8 mouse cellular contexts compared by ENCODE assay signal in genomic region chr2:166399140-166399830, GRCm38 (mm10).
DNase-seq lines count a peak whose midpoint lies in the region; ATAC-seq and TF ChIP-seq lines count a peak whose summit lies in the region.

No protein-coding gene starts in this region.

- H3K36me3 ChIP-seq in neural tube, embryonic 12.5 days, result no peaks in the 10 kb centered on the region
- no peaks in the 10 kb centered on the region for H3K36me3 ChIP-seq in neural tube, embryonic 15.5 days
- no peaks in the 10 kb centered on the region for H3K36me3 ChIP-seq in embryonic facial prominence, embryonic 10.5 days (replicated peaks)
- H3K36me3 ChIP-seq in intestine, embryonic 15.5 days, result no peaks in the 10 kb centered on the region
- no peaks in the 10 kb centered on the region for H3K36me3 ChIP-seq in lung, postnatal 0 days (ENCODE audit: insufficient read depth, low read length)
- H3K36me3 ChIP-seq in midbrain, embryonic 15.5 days (replicated peaks), result no peaks in the 10 kb centered on the region

- H3K9ac ChIP-seq in neural tube, embryonic 12.5 days, result no peak overlapping the region
- H3K9ac ChIP-seq in neural tube, embryonic 15.5 days (replicated peaks), result no peak overlapping the region
- H3K9ac ChIP-seq in intestine, embryonic 15.5 days, result no peak overlapping the region
- no peak overlapping the region for H3K9ac ChIP-seq in lung, postnatal 0 days (replicated peaks; ENCODE audit: low read depth)
- no peak overlapping the region for H3K9ac ChIP-seq in midbrain, embryonic 15.5 days

- TF ChIP-seq EP300 in lung, postnatal 0 days (IDR thresholded peaks at IDR 0.05), result 0 out of 2 replicates have a peak, but pooled peaks have one; percentile 30

- no peak for ATAC-seq in neural tube, embryonic 12.5 days (ENCODE audit: low FRiP score, low read depth)
- no peak for ATAC-seq in neural tube, embryonic 15.5 days (ENCODE audit: low FRiP score)
- ATAC-seq in intestine, embryonic 15.5 days, result peak; percentile 57
- peak; percentile 81 for ATAC-seq in lung, postnatal 0 days
- ATAC-seq in midbrain, embryonic 15.5 days (replicated peaks), result no peak

- H3K4me2 ChIP-seq in neural tube, embryonic 12.5 days (replicated peaks), result no peak overlapping the region
- no peak overlapping the region for H3K4me2 ChIP-seq in neural tube, embryonic 15.5 days
- no peak overlapping the region for H3K4me2 ChIP-seq in intestine, embryonic 15.5 days (replicated peaks)
- H3K4me2 ChIP-seq in lung, postnatal 0 days (replicated peaks; ENCODE audit: low read depth, low read length), result no peak overlapping the region
- H3K4me2 ChIP-seq in midbrain, embryonic 15.5 days, result no peak overlapping the region

- H3K9me3 ChIP-seq in neural tube, embryonic 12.5 days, result no peaks in the 10 kb centered on the region
- H3K9me3 ChIP-seq in neural tube, embryonic 15.5 days (replicated peaks), result no peaks in the 10 kb centered on the region
- no peaks in the 10 kb centered on the region for H3K9me3 ChIP-seq in embryonic facial prominence, embryonic 10.5 days
- no peaks in the 10 kb centered on the region for H3K9me3 ChIP-seq in intestine, embryonic 15.5 days
- no peaks in the 10 kb centered on the region for H3K9me3 ChIP-seq in lung, postnatal 0 days (ENCODE audit: low read length)
- H3K9me3 ChIP-seq in midbrain, embryonic 15.5 days, result no peaks in the 10 kb centered on the region

- TF ChIP-seq CTCF in lung, postnatal 0 days (IDR thresholded peaks at IDR 0.05), result no peak

- 27% methylated on average over 6 of the region's 6 CpGs for WGBS in neural tube, embryonic 12.5 days
- WGBS in neural tube, embryonic 15.5 days, result 31% methylated on average over 6 of the region's 6 CpGs
- WGBS in embryonic facial prominence, embryonic 10.5 days, result 28% methylated on average over 6 of the region's 6 CpGs
- WGBS in intestine, embryonic 15.5 days, result 16% methylated on average over 6 of the region's 6 CpGs
- 23% methylated on average over 6 of the region's 6 CpGs for WGBS in lung, postnatal 0 days
- 36% methylated on average over 6 of the region's 6 CpGs for WGBS in midbrain, embryonic 15.5 days

- DNase-seq in embryonic facial prominence, embryonic 10.5 days (ENCODE audit: low spot score), result peak; percentile 67
- peak; percentile 64 for DNase-seq in lung, postnatal 0 days (ENCODE audit: low spot score)
- DNase-seq in testis, postnatal 10 days (ENCODE audit: low spot score), result no peak
- DNase-seq in right cerebral cortex, postnatal 10 days (ENCODE audit: low spot score in 2 of 2), result no peak

- H3K27ac ChIP-seq in neural tube, embryonic 12.5 days, result 0 out of 2 replicates have a peak overlapping the region, but pooled peaks have one; percentile 15
- H3K27ac ChIP-seq in neural tube, embryonic 15.5 days (replicated peaks), result no peak overlapping the region
- H3K27ac ChIP-seq in embryonic facial prominence, embryonic 10.5 days (replicated peaks), result peak overlapping the region; percentile 83
- peak overlapping the region; percentile 56 for H3K27ac ChIP-seq in intestine, embryonic 15.5 days
- no peak overlapping the region for H3K27ac ChIP-seq in lung, postnatal 0 days (ENCODE audit: low read length)
- no peak overlapping the region for H3K27ac ChIP-seq in midbrain, embryonic 15.5 days

- H3K4me3 ChIP-seq in neural tube, embryonic 12.5 days, result no peak overlapping the region
- no peak overlapping the region for H3K4me3 ChIP-seq in neural tube, embryonic 15.5 days (replicated peaks)
- no peak overlapping the region for H3K4me3 ChIP-seq in embryonic facial prominence, embryonic 10.5 days
- no peak overlapping the region for H3K4me3 ChIP-seq in intestine, embryonic 15.5 days (replicated peaks)
- no peak overlapping the region for H3K4me3 ChIP-seq in lung, postnatal 0 days (ENCODE audit: low read depth, low read length)
- H3K4me3 ChIP-seq in midbrain, embryonic 15.5 days, result no peak overlapping the region

- H3K4me1 ChIP-seq in neural tube, embryonic 12.5 days, result peaks cover 33% of the 10 kb centered on the region
- H3K4me1 ChIP-seq in neural tube, embryonic 15.5 days, result peaks cover 34% of the 10 kb centered on the region
- H3K4me1 ChIP-seq in embryonic facial prominence, embryonic 10.5 days, result peaks cover 63% of the 10 kb centered on the region
- H3K4me1 ChIP-seq in intestine, embryonic 15.5 days (replicated peaks), result peaks cover 15% of the 10 kb centered on the region
- H3K4me1 ChIP-seq in lung, postnatal 0 days (ENCODE audit: insufficient read depth, low read depth, low read length), result no peaks in the 10 kb centered on the region
- H3K4me1 ChIP-seq in midbrain, embryonic 15.5 days, result peaks cover 27% of the 10 kb centered on the region

- H3K27me3 ChIP-seq in neural tube, embryonic 12.5 days (replicated peaks), result no peaks in the 10 kb centered on the region
- H3K27me3 ChIP-seq in neural tube, embryonic 15.5 days (replicated peaks), result peaks cover 6% of the 10 kb centered on the region; the same call in 1 of the 2 replicates
- H3K27me3 ChIP-seq in embryonic facial prominence, embryonic 10.5 days (replicated peaks; ENCODE audit: low read depth, poor library complexity, severe bottlenecking), result peaks cover 5% of the 10 kb centered on the region; the same call in 1 of the 2 replicates
- H3K27me3 ChIP-seq in intestine, embryonic 15.5 days (replicated peaks), result no peaks in the 10 kb centered on the region
- no peaks in the 10 kb centered on the region; the same call in 1 of the 2 replicates for H3K27me3 ChIP-seq in lung, postnatal 0 days (replicated peaks; ENCODE audit: insufficient read depth, low read length)
- H3K27me3 ChIP-seq in midbrain, embryonic 15.5 days (replicated peaks), result no peaks in the 10 kb centered on the region

Comparison
In these comparisons a context has a peak if more than half of its experiments do, and no peak if none do; other contexts are left out.
1. H3K27ac ChIP-seq: peak in neural tube, embryonic 12.5 days (single experiment), embryonic facial prominence, embryonic 10.5 days (single experiment) and intestine, embryonic 15.5 days (single experiment); none in neural tube, embryonic 15.5 days (single experiment), lung, postnatal 0 days (single experiment) and midbrain, embryonic 15.5 days (single experiment).
2. ATAC-seq: peak in intestine, embryonic 15.5 days (single experiment) and lung, postnatal 0 days (single experiment); none in neural tube, embryonic 12.5 days (single experiment), neural tube, embryonic 15.5 days (single experiment) and midbrain, embryonic 15.5 days (single experiment).
3. DNase-seq: peak in embryonic facial prominence, embryonic 10.5 days (single experiment) and lung, postnatal 0 days (single experiment); none in testis, postnatal 10 days (single experiment) and right cerebral cortex, postnatal 10 days (0 of 2).